Comparison of ENCODE assay signal across 10 mouse cellular contexts in the genomic region with DNA sequence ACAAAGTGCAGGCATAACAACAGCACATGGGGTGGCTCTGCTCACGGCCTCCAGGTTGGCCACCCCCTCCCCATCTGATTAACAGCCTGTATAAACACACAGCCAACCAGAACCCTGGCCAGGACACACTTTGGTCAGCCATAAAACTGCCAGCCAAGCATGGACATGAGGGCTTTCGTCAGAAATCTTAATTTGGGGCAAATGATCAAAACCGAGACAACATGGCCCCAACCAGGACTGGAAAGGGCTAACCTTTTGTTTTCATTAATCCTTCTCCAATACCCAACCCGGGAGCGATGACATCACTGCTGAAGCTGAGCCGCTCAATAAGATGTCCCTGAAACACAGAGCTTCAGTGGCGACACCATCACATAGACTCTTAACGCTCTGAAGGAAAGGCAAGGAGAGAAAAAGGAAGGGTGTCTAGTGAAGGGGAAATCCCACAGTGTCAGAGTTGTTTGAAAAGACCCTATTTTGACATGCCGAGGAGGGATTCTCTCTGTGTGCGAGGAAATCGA.
A peak's percentile ranks its signal among the peaks of the same experiment; 100 is the strongest.
DNase-seq lines count a peak whose midpoint lies in the region; ATAC-seq and TF ChIP-seq lines count a peak whose summit lies in the region.
"Had no signal": no experiment of that assay in that cellular context is flagged by ENCODE, and none has a peak within 500 bp of the region (broad histone marks: within the 10 kb centered on the region; RNA-seq: fewer than 3 reads in every experiment).

No protein-coding gene starts in this region.

- H3K27me3 ChIP-seq in kidney, postnatal 0 days (ENCODE audit: insufficient read depth, low read length), result no peaks in the 10 kb centered on the region; the same call in 1 of the 2 replicates
- no peaks in the 10 kb centered on the region for H3K27me3 ChIP-seq in embryonic facial prominence, embryonic 13.5 days
- H3K27me3 ChIP-seq in neural tube, embryonic 15.5 days (replicated peaks), result no peaks in the 10 kb centered on the region
- no peaks in the 10 kb centered on the region for H3K27me3 ChIP-seq in liver, postnatal 0 days (ENCODE audit: insufficient read depth, low read length)
- H3K27me3 ChIP-seq: heart, embryonic 15.5 days had no signal

- no peak overlapping the region for H3K4me3 ChIP-seq in kidney, postnatal 0 days (replicated peaks; ENCODE audit: low read depth, low read length)
- H3K4me3 ChIP-seq in embryonic facial prominence, embryonic 13.5 days, result no peak overlapping the region
- H3K4me3 ChIP-seq in neural tube, embryonic 15.5 days (replicated peaks), result no peak overlapping the region
- no peak overlapping the region for H3K4me3 ChIP-seq in liver, postnatal 0 days (ENCODE audit: low read depth, low read length)
- H3K4me3 ChIP-seq: heart, embryonic 15.5 days had no signal

- no peak for TF ChIP-seq EP300 in liver, postnatal 0 days (IDR thresholded peaks at IDR 0.05; ENCODE audit: low read depth)

- peak overlapping the region; percentile 15; the same call in 1 of the 2 replicates for H3K4me2 ChIP-seq in kidney, postnatal 0 days (ENCODE audit: low read length)
- H3K4me2 ChIP-seq in embryonic facial prominence, embryonic 13.5 days, result no peak overlapping the region
- H3K4me2 ChIP-seq in neural tube, embryonic 15.5 days, result no peak overlapping the region
- no peak overlapping the region for H3K4me2 ChIP-seq in liver, postnatal 0 days (ENCODE audit: low read depth, low read length)
- H3K4me2 ChIP-seq: heart, embryonic 15.5 days had no signal

- WGBS in kidney, postnatal 0 days, result 28% methylated on average over 11 of the region's 11 CpGs
- WGBS in embryonic facial prominence, embryonic 13.5 days, result 42% methylated on average over 11 of the region's 11 CpGs
- WGBS in neural tube, embryonic 15.5 days, result 43% methylated on average over 11 of the region's 11 CpGs
- 61% methylated on average over 11 of the region's 11 CpGs for WGBS in liver, postnatal 0 days (ENCODE audit: insufficient replicate concordance)

- H3K9ac ChIP-seq in kidney, postnatal 0 days (ENCODE audit: low read depth, low read length), result no peak overlapping the region
- H3K9ac ChIP-seq in embryonic facial prominence, embryonic 13.5 days, result no peak overlapping the region
- H3K9ac ChIP-seq in neural tube, embryonic 15.5 days (replicated peaks), result no peak overlapping the region
- no peak overlapping the region for H3K9ac ChIP-seq in liver, postnatal 0 days (replicated peaks)
- H3K9ac ChIP-seq: heart, embryonic 15.5 days had no signal

- TF ChIP-seq CTCF in kidney, postnatal 0 days (IDR thresholded peaks at IDR 0.05; ENCODE audit: low read depth), result no peak
- no peak for TF ChIP-seq CTCF in liver, postnatal 0 days (IDR thresholded peaks at IDR 0.05; ENCODE audit: low read depth)

- H3K36me3 ChIP-seq in kidney, postnatal 0 days (ENCODE audit: insufficient read depth, low read length), result no peaks in the 10 kb centered on the region
- no peaks in the 10 kb centered on the region for H3K36me3 ChIP-seq in embryonic facial prominence, embryonic 13.5 days
- H3K36me3 ChIP-seq in neural tube, embryonic 15.5 days, result no peaks in the 10 kb centered on the region
- H3K36me3 ChIP-seq in liver, postnatal 0 days (replicated peaks; ENCODE audit: insufficient read depth, low read length), result no peaks in the 10 kb centered on the region
- H3K36me3 ChIP-seq: heart, embryonic 15.5 days had no signal

- H3K9me3 ChIP-seq in kidney, postnatal 0 days (replicated peaks; ENCODE audit: low read length), result no peaks in the 10 kb centered on the region
- no peaks in the 10 kb centered on the region for H3K9me3 ChIP-seq in embryonic facial prominence, embryonic 13.5 days
- no peaks in the 10 kb centered on the region for H3K9me3 ChIP-seq in neural tube, embryonic 15.5 days (replicated peaks)
- no peaks in the 10 kb centered on the region for H3K9me3 ChIP-seq in liver, postnatal 0 days (ENCODE audit: low read length)
- H3K9me3 ChIP-seq: heart, embryonic 15.5 days had no signal

- peak; percentile 45 for DNase-seq in kidney, postnatal 0 days (ENCODE audit: low spot score)
- no peak for DNase-seq in kidney, postnatal 10 days
- DNase-seq in kidney, postnatal 4 days, result peak; percentile 42 to 56
- no peak for DNase-seq in urinary bladder, adult 2 months (ENCODE audit: low spot score)
- DNase-seq in liver, postnatal 0 days, result no peak
- DNase-seq: cerebellum, adult 2 months had no signal

- H3K27ac ChIP-seq in kidney, postnatal 0 days, result peak overlapping the region; percentile 58
- H3K27ac ChIP-seq in embryonic facial prominence, embryonic 13.5 days, result peak overlapping the region; percentile 88
- H3K27ac ChIP-seq in neural tube, embryonic 15.5 days (replicated peaks), result peak overlapping the region; percentile 56; the same call in 1 of the 2 replicates
- no peak overlapping the region for H3K27ac ChIP-seq in liver, postnatal 0 days (ENCODE audit: low read depth)
- H3K27ac ChIP-seq: heart, embryonic 15.5 days had no signal

- ATAC-seq in kidney, postnatal 0 days (replicated peaks; ENCODE audit: low FRiP score, low read depth), result no peak
- ATAC-seq in embryonic facial prominence, embryonic 13.5 days (ENCODE audit: insufficient number of reproducible peaks, insufficient read depth, low FRiP score, low TSS enrichment, low read depth), result no peak
- peak; percentile 59; the same call in 1 of the 2 replicates for ATAC-seq in neural tube, embryonic 15.5 days (ENCODE audit: low FRiP score)
- no peak for ATAC-seq in liver, postnatal 0 days
- ATAC-seq in megakaryocyte, adult 5-6 weeks (ENCODE audit: poor library complexity, severe bottlenecking), result no peak

- H3K4me1 ChIP-seq in kidney, postnatal 0 days (replicated peaks; ENCODE audit: insufficient read depth, low read length), result peaks cover 6% of the 10 kb centered on the region
- peaks cover 54% of the 10 kb centered on the region for H3K4me1 ChIP-seq in embryonic facial prominence, embryonic 13.5 days
- H3K4me1 ChIP-seq in neural tube, embryonic 15.5 days, result peaks cover 23% of the 10 kb centered on the region
- H3K4me1 ChIP-seq in liver, postnatal 0 days (ENCODE audit: insufficient read depth), result no peaks in the 10 kb centered on the region
- H3K4me1 ChIP-seq: heart, embryonic 15.5 days had no signal

Comparison
In these comparisons a context has a peak if more than half of its experiments do, and no peak if none do; other contexts are left out.
1. DNase-seq: peak in kidney, postnatal 0 days (single experiment) and kidney, postnatal 4 days (2 of 2); none in kidney, postnatal 10 days (single experiment), urinary bladder, adult 2 months (single experiment) and liver, postnatal 0 days (single experiment).